Mouse (Mus musculus) CD4-positive, CD25-positive, alpha-beta regulatory T cell, adult 4 months (primary cell): ENCODE results near the gene Zdhhc7. TPM values are rescaled to one million over a fixed set of nuclear protein-coding genes. Genes with fewer than 3 reads are reported as not detected.
A peak's percentile ranks its signal among the peaks of the same experiment; 100 is the strongest.

ENCODE experiments used
- ATAC-seq: one replicate; pipeline ENCODE4 v1.8.0; 2017
- polyA plus RNA-seq, 2 experiments: library from polyadenylated mRNA; unstranded; fragments of 100-300 nt; shearing (Covaris generic); gene quantifications; one replicate each; pipeline ENCODE4 v1.2.1; 2017

The Zdhhc7 gene
- polyA plus RNA-seq, 2 experiments from 2014 or later = 4.9 to 5.4 TPM

GRCm38 (mm10) chr8:120066226-120066625, 35.1 kb downstream of the Zdhhc7 start:
- ATAC-seq = no peak

GRCm38 (mm10) chr8:120065611-120066010, 35.7 kb downstream of the Zdhhc7 start:
- ATAC-seq = no peak

- ATAC-seq = peak; percentile 84
Observed at GRCm38 (mm10) chr8:120063326-120063725, 38.0 kb downstream of the Zdhhc7 start.

- ATAC-seq = no peak
Observed at GRCm38 (mm10) chr8:120062742-120063141, 38.5 kb downstream of the Zdhhc7 start.

- ATAC-seq = no peak
Observed at GRCm38 (mm10) chr8:120057078-120057477, 44.2 kb downstream of the Zdhhc7 start.

- ATAC-seq = no peak
Observed at GRCm38 (mm10) chr8:120054833-120055232, 46.4 kb downstream of the Zdhhc7 start.

- ATAC-seq = no peak
Observed at GRCm38 (mm10) chr8:120052318-120052717, 49.0 kb downstream of the Zdhhc7 start.

- no peak for ATAC-seq
Observed at GRCm38 (mm10) chr8:120051908-120052307, 49.4 kb downstream of the Zdhhc7 start.

GRCm38 (mm10) chr8:120051006-120051405, 50.3 kb downstream of the Zdhhc7 start:
- ATAC-seq = peak; percentile 58

- no peak for ATAC-seq
Observed at GRCm38 (mm10) chr8:120050376-120050775, 50.9 kb downstream of the Zdhhc7 start.

GRCm38 (mm10) chr8:120049949-120050348, 51.3 kb downstream of the Zdhhc7 start:
- peak; percentile 49 for ATAC-seq

GRCm38 (mm10) chr8:120046258-120047020, 54.8 kb downstream of the Zdhhc7 start:
- no peak for ATAC-seq

GRCm38 (mm10) chr8:120045471-120045870, 55.8 kb downstream of the Zdhhc7 start:
- ATAC-seq = no peak

GRCm38 (mm10) chr8:120044907-120045306, 56.4 kb downstream of the Zdhhc7 start:
- ATAC-seq = no peak

- no peak for ATAC-seq
Observed at GRCm38 (mm10) chr8:120042542-120043312, 58.6 kb downstream of the Zdhhc7 start.

- ATAC-seq = no peak
Observed at GRCm38 (mm10) chr8:120040861-120041260, 60.4 kb downstream of the Zdhhc7 start.

- no peak for ATAC-seq
Observed at GRCm38 (mm10) chr8:120039313-120039919, 61.9 kb downstream of the Zdhhc7 start.

GRCm38 (mm10) chr8:120038741-120039140, 62.5 kb downstream of the Zdhhc7 start:
- ATAC-seq = no peak

GRCm38 (mm10) chr8:120037611-120038010, 63.7 kb downstream of the Zdhhc7 start:
- no peak for ATAC-seq

- no peak for ATAC-seq
Observed at GRCm38 (mm10) chr8:120037199-120037598, 64.1 kb downstream of the Zdhhc7 start.

- no peak for ATAC-seq
Observed at GRCm38 (mm10) chr8:120036578-120036977, 64.7 kb downstream of the Zdhhc7 start.

GRCm38 (mm10) chr8:120036111-120036510, 65.2 kb downstream of the Zdhhc7 start:
- no peak for ATAC-seq

GRCm38 (mm10) chr8:120034471-120034870, 66.8 kb downstream of the Zdhhc7 start:
- no peak for ATAC-seq
